Mouse (Mus musculus) cerebellum, adult (tissue): ENCODE data around the gene Tulp4.
"Not testable (repeated sequence)": the region's sequence is repeated elsewhere in the genome, so short reads cannot be mapped to it uniquely, and the experiment has no call there.

Source experiments
- ATAC-seq: cut with Nextera tagmentation; 2 replicates; pipeline ENCODE4 v1.9.2; 2017; ENCODE audit warnings: mild to moderate bottlenecking, moderate library complexity, mixed read lengths; ENCODE audit not compliant: insufficient number of reproducible peaks, low FRiP score, low TSS enrichment

Tulp4 gene

DNA sequence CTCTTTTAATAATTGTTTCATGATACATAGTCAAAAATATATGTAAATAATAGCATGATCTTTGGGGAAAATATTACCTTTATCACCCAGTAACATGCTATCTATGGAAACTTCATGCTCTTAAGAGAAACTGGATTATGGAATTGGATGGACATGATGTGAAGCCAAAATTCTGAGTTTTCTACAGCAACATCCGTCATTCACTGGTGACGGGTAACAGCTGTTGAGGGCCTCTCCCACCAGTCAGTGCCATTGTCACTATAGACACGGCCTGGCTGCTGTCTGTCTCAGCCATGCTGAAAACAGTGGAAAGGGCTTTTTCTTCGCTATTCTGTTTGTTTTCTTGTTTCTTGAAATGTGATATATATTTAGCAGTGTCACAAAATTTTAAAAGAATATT lies 76.5 kb downstream of the Tulp4 start:
- ATAC-seq: no peak

DNA sequence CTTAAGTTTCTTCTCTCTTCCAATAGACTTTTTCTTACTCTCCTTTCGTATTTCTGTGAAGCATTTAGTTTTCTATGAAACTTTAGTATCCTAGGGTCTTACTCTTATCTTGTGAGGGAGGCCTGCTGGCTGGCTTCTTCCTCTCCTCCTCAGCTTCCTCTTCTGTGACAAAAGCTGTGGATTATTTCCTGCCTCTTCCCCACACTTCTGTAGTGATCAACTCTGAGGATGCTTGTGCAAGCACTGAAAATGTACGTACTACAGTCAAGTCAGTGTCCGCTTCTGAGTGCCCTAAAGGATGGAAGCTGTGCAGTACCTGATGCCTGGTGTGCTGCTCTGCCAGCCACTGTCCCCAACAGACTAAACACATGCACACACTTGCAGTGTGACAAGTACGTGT lies 80.4 kb downstream of the Tulp4 start:
- no peak for ATAC-seq

DNA sequence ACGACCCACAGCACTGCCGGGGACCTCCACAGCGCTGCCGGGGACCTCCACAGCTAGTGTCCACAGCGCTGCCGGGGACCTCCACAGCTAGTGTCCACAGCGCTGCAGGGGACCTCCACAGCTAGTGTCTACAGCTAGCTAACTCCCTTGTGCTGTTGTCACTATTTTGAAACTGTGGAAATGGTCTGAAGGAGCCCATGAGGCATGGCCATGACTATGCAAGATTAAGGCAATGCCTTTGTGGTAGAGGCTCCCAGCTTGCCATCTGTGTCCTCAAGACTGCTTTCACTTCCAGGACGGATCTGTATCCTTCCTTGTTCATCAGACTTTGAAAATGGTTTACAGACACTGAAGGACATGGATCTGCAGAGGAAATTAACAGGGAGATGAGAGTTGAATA lies 80.9 kb downstream of the Tulp4 start:
- ATAC-seq: no peak

- no peak for ATAC-seq
Measured at GRCm38 (mm10) chr17:6189207-6189606, 83.0 kb downstream of the Tulp4 start.

DNA sequence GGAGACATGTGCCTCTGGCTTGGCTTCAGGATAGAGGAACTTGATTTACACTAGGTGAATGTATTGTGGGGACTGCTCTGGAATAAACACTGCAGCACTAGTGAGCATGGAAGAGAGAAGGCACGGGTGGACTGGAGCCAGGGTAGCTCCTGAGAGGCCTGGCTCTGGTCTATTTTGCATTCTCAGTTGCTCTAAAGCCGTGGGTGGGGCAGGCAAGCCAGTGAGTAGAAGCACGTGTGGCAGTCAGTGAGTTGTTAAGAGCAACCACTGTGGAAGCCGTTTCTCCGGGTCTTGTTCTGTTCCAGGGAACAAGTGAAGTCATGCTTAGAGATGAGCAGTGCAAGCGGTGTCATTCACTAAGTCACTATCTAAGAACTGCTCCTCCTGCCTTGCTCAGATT lies 86.0 kb downstream of the Tulp4 start:
- ATAC-seq: no peak

DNA sequence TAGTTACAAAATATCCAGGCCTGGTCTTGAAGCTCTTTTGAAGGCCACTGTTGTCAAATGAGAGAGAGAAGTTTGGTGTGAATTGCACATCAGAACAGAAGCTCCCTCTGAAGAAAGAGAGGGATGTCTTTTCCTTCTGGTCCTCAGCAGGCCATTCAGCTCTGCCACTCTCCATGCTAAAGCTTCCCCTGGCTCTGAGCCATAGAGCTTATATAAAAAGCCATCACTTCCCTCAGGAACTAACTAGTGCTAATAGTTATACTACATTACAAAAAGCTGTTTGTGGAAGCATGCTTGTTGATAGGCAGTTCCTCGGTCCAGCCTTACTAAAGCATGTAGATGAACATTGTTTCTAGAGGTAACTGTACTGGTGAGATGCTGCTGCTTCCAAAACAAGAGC lies 89.2 kb downstream of the Tulp4 start:
- ATAC-seq: no peak

GRCm38 (mm10) chr17:6197491-6197890 lies 91.3 kb downstream of the Tulp4 start:
- ATAC-seq: no peak

DNA sequence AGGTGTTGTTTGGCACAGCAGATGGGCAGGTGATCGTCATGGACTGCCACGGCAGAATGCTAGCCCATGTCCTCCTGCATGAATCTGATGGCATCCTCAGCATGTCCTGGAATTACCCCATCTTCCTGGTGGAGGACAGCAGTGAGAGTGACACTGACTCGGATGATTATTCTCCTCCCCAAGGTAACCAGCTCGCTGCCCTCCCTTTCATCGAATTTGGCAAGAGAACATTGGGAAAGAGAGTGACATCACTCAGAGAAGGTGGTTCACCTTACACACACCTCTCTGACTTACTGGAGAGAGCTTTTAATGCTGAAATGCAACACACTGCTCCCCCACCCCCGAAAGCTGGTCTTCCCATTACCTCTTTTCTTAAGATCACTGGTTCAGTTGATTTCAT lies 92.4 kb downstream of the Tulp4 start:
- ATAC-seq: no peak

DNA sequence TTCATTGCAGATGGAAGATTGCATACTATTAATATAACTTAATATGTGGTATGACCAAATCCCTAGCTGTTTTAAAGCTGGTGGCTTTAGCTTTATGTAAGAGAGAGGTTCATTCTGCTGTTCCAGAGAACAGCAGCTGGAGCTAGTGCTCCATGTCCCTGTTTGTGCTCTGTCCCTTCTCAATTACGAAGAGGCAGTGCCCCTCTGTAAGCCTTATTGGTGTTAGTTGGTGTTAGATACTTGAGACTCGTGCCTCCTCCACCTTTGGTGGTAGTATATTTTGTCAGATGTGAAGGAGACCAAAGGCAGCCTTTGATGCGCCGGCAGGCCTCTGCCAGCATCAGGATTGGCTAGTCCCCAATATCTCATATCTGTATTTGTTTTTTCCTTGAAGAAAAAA lies 92.9 kb downstream of the Tulp4 start:
- no peak for ATAC-seq

GRCm38 (mm10) chr17:6201522-6202250 lies 95.4 kb downstream of the Tulp4 start:
- peak; percentile 82 for ATAC-seq

DNA sequence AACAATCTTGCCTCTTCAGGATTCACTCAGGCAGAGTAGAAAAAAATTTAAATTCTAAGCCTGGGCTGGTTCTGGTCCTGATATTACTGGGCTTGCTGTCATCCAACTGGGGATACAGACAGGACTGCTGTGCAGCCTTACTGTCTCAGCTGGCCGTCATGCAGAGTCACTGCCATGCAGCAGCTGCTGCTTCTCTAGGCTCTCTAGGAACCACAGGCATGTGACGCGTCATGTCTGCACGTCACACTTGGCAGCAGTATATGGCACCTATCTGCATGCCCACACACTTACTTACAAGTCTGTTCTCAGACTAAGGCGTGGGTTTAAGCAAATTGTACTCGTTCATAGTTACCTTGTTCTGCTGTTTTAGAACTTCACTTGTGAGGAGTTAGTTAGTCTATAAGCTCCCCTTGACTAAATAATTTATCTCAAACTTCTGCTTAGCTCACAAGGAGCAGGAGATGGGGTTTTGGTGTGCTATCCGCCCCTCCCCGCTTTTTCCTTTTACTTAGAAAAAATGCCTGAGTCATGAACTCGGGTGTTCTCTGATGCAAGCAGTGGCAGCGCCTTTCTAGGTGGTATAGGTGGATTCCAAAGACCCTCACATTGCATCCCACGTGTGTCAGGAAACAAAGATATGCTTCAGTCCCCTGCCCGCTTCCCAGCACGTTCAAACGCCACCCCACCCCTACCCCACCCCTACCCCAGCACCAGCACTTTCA lies 96.3 kb downstream of the Tulp4 start:
- no peak for ATAC-seq

DNA sequence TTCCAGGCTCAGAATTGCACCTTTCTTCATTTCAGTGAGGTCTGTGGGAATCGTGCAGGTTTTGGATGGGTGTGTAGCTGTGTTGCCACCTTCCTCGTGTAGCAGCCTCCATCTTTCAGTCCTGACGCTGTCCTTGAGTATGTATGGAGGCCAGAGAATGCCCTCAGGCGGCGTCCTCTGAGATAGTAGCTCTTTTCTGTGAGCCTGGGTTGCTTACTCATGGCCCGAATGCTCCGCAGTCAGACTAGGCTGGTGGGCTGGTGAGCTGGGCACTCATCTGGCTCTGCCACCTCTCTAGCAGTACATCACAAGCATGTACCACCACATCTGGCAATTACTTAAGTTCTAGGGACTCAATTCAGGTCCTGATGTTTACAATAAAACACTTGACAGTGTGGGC lies 96.9 kb downstream of the Tulp4 start:
- ATAC-seq: no peak

DNA sequence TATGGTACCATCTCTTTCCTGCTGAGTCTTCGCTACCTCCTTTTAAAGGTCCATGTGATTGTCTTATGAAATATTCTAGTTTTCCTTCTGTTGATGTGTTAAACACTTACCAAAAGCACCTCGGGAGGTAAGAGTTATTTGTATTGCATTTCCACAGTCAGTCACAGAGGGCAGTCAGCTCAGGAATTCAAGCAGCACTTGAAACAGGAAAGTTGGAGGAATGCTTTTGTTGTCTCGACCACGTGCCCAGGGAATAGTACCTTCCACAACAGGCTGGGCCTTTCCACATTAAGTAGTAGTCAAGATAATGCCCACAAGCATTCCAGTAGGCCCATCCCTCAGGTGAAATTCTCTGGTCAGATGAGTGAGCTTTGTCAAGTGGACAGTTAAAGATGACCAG lies 97.6 kb downstream of the Tulp4 start:
- no peak for ATAC-seq

- no peak for ATAC-seq
Measured at GRCm38 (mm10) chr17:6211721-6212120, 105.5 kb downstream of the Tulp4 start.

DNA sequence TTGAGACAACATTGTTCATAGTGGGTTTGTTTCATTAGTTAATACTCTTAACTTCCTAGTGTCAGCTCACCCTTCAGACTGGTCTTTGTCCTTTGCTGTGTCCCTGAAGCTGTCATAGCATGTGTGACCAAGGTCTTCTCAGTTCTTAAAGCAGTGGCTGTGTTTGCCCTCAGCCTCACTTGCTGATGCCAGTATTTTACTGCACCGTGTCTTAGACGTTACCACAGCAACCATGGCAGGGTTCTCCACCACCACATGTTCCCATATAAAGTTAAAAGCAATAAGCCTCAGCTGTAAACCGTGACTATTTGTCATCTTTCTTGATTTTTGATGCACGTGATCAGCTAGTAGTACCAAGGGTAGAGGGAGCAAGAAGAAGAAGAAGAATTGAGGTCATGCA lies 109.4 kb downstream of the Tulp4 start:
- no peak for ATAC-seq

GRCm38 (mm10) chr17:6216514-6216913 lies 110.3 kb downstream of the Tulp4 start:
- ATAC-seq: no peak

DNA sequence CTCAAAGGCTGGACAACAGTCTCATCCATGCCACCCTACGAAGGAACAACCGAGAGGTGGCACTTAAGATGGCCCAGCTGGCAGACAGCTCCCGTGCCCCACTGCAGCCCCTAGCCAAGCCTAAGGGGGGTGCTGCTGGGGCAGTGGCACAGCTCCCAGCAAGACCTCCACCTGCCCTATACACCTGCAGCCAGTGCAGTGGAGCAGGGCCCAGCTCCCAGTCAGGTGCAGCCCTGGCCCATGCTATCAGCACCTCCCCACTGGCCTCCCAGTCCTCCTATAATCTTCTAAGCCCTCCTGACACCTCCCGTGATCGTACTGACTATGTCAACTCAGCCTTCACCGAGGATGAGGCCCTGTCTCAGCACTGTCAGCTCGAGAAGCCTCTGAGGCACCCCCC lies 126.4 kb downstream of the Tulp4 start:
- ATAC-seq: peak; percentile 43; the same call in 1 of the 2 replicates

DNA sequence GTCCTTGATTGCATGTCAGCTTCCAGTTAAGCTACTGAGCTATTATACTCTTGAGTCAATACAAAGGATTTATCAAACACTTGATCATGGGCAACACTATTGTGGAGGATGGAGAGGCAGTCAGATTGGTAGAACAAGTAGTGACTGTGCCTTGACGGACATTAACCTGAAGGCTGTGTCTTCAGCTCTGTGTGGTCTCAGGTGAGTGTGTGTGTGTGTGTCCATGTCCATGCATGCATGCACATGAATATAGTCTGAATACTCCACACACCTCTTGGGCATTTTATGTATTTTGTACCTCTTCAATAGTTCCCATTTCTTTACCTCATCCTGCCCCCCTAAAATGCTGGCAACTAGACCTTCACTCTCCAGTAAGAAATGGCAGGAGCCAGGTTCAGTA lies 145.1 kb downstream of the Tulp4 start:
- ATAC-seq: not testable (repeated sequence)

DNA sequence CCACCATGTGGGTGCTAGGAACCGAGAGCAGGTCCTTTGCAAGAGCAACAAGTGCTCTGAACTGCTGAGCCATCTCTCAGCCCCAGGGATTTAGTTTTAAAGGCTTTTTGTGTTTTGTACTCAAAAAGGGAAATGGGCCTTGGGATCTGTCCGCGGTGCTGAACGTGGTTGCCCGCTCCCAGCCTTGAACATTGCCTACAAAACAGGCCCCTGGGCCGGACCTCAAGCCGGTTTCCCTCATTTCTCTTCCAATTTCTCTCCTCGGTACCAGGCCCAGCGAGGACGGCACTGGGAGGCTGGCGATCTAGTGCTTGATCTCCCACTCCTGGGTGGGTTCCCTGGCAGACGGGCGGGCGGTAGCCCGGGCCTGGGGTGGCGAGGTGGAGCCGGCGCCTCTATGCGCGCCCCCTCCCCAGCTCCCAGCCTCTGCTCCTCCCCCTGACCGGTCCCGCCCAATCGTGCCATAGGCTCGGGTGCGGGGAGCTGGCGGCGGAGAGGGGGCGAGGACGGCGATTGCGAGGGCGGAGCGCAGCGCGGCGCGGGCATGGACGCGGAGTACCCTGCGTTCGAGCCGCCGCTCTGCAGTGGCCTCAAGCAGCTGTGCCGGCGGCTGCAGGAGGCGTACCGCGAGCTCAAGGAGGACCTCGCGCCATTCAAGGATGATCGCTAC lies 150.3 kb downstream of the Tulp4 start, which contains the start of gene Tmem181a:
TSS of gene Tmem181a (plus strand) at position 461 of the 670 bp plus-strand sequence.
- ATAC-seq: peak; percentile 57

DNA sequence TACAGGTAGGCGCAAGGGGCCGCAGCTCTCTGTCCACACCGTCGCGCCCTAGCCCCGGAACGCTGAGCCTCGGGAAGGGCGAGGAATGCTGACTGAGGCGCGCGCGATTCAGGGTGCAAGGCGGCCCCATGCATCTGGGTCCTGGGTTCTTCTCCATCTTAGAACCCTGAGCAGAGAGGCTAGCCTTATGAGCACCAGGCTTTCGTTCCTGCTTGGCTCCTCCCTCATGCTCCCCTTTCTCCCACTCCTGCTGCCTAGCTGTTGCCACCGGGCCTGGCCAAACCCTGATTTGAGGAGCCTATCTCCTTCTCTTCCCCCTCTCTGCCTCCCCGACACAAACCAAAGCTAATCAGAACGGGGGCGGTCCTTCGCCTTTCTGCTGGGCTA lies 150.8 kb downstream of the Tulp4 start:
- ATAC-seq: peak; percentile 61; the same call in 1 of the 2 replicates
